Mouse (Mus musculus): Measurements from ENCODE around the gene Arfgap3. TPM values are rescaled to one million over a fixed set of nuclear protein-coding genes. Genes with fewer than 3 reads are reported as not detected.
A peak's percentile ranks its signal among the peaks of the same experiment; 100 is the strongest.

Gene Arfgap3
- polyA plus RNA-seq, 1 experiment: 45.3 TPM

GRCm38 (mm10) chr15:83360140-83360539, 10.1 kb upstream of the Arfgap3 start:
- Histone ChIP-seq H3K36me3 (ENCODE audit: control insufficient read depth, insufficient read depth) (no peaks in the 10 kb centered on the region), H3K27me3 (ENCODE audit: control insufficient read depth, insufficient read depth, insufficient read length) (no peaks in the 10 kb centered on the region), H3K4me3 (no peak overlapping the region), H3K79me2 (ENCODE audit: control insufficient read depth, insufficient read depth) (no peaks in the 10 kb centered on the region), H3ac (ENCODE audit: control insufficient read depth, insufficient read length) (no peak overlapping the region), H3K4me2 (ENCODE audit: low read depth) (no peak overlapping the region)
- TF ChIP-seq SRF (IDR thresholded peaks at IDR 0.05; ENCODE audit: control insufficient read depth, insufficient read length, low read depth) (no peak), CEBPB (IDR thresholded peaks at IDR 0.05; ENCODE audit: insufficient read depth, poor library complexity, severe bottlenecking) (no peak), TCF3 (IDR thresholded peaks at IDR 0.05; ENCODE audit: insufficient read length, low read depth) (no peak), MYOG (IDR thresholded peaks at IDR 0.05; ENCODE audit: control insufficient read depth in 1 of 3, insufficient read depth in 1 of 3, insufficient read length in 2 of 3, low read depth in 2 of 3) (no peak), REST (IDR thresholded peaks at IDR 0.05; ENCODE audit: insufficient read depth, insufficient read length) (no peak), TCF12 (IDR thresholded peaks at IDR 0.05; ENCODE audit: insufficient read depth, poor library complexity, severe bottlenecking) (no peak), E2F4 (IDR thresholded peaks at IDR 0.05; ENCODE audit: insufficient read depth) (no peak), MYOD1 (IDR thresholded peaks at IDR 0.05; ENCODE audit: control insufficient read depth in 1 of 3, insufficient read length in 2 of 3, low read depth in 2 of 3) (no peak), POLR2AphosphoS2 (IDR thresholded peaks at IDR 0.05; ENCODE audit: insufficient read length, low read depth) (no peak), POLR2A (IDR thresholded peaks at IDR 0.05; ENCODE audit: insufficient read length, low read depth) (no peak), MAX (IDR thresholded peaks at IDR 0.05; ENCODE audit: low read depth) (no peak), USF1 (IDR thresholded peaks at IDR 0.05; ENCODE audit: low read depth) (no peak)

- Histone ChIP-seq H3K36me3 (ENCODE audit: control insufficient read depth, insufficient read depth) (no peaks in the 10 kb centered on the region), H3K4me3 (no peak overlapping the region), H3K4me2 (ENCODE audit: low read depth) (no peak overlapping the region), H3K79me2 (ENCODE audit: control insufficient read depth, insufficient read depth) (no peaks in the 10 kb centered on the region), H3ac (ENCODE audit: control insufficient read depth, insufficient read length) (no peak overlapping the region), H3K27me3 (ENCODE audit: control insufficient read depth, insufficient read depth, insufficient read length) (no peaks in the 10 kb centered on the region)
- TF ChIP-seq MAX (IDR thresholded peaks at IDR 0.05; ENCODE audit: low read depth) (no peak), POLR2A (IDR thresholded peaks at IDR 0.05; ENCODE audit: insufficient read length, low read depth) (no peak), MYOD1 (IDR thresholded peaks at IDR 0.05; ENCODE audit: control insufficient read depth in 1 of 3, insufficient read length in 2 of 3, low read depth in 2 of 3) (no peak), POLR2AphosphoS2 (IDR thresholded peaks at IDR 0.05; ENCODE audit: insufficient read length, low read depth) (no peak), REST (IDR thresholded peaks at IDR 0.05; ENCODE audit: insufficient read depth, insufficient read length) (no peak), MYOG (IDR thresholded peaks at IDR 0.05; ENCODE audit: control insufficient read depth in 1 of 3, insufficient read depth in 1 of 3, insufficient read length in 2 of 3, low read depth in 2 of 3) (no peak), SRF (IDR thresholded peaks at IDR 0.05; ENCODE audit: control insufficient read depth, insufficient read length, low read depth) (no peak), USF1 (IDR thresholded peaks at IDR 0.05; ENCODE audit: low read depth) (no peak), E2F4 (IDR thresholded peaks at IDR 0.05; ENCODE audit: insufficient read depth) (no peak), TCF12 (IDR thresholded peaks at IDR 0.05; ENCODE audit: insufficient read depth, poor library complexity, severe bottlenecking) (no peak), CEBPB (IDR thresholded peaks at IDR 0.05; ENCODE audit: insufficient read depth, poor library complexity, severe bottlenecking) (no peak), TCF3 (IDR thresholded peaks at IDR 0.05; ENCODE audit: insufficient read length, low read depth) (no peak)
Observed at GRCm38 (mm10) chr15:83358476-83358875, 8.4 kb upstream of the Arfgap3 start.

- H3K27me3 ChIP-seq (ENCODE audit: control insufficient read depth, insufficient read depth, insufficient read length): no peaks in the 10 kb centered on the region
- no peak overlapping the region for H3ac ChIP-seq (ENCODE audit: control insufficient read depth, insufficient read length)
- H3K36me3 ChIP-seq (ENCODE audit: control insufficient read depth, insufficient read depth): no peaks in the 10 kb centered on the region
- H3K4me2 ChIP-seq (ENCODE audit: low read depth): no peak overlapping the region
- H3K4me3 ChIP-seq: no peak overlapping the region
- H3K79me2 ChIP-seq (ENCODE audit: control insufficient read depth, insufficient read depth): peaks cover 32% of the 10 kb centered on the region
- TF ChIP-seq REST (IDR thresholded peaks at IDR 0.05; ENCODE audit: insufficient read depth, insufficient read length) (no peak), USF1 (IDR thresholded peaks at IDR 0.05; ENCODE audit: low read depth) (no peak), CEBPB (IDR thresholded peaks at IDR 0.05; ENCODE audit: insufficient read depth, poor library complexity, severe bottlenecking) (no peak), TCF3 (IDR thresholded peaks at IDR 0.05; ENCODE audit: insufficient read length, low read depth) (no peak), MAX (IDR thresholded peaks at IDR 0.05; ENCODE audit: low read depth) (no peak), POLR2AphosphoS2 (IDR thresholded peaks at IDR 0.05; ENCODE audit: insufficient read length, low read depth) (no peak), MYOD1 (IDR thresholded peaks at IDR 0.05; ENCODE audit: control insufficient read depth in 1 of 3, insufficient read length in 2 of 3, low read depth in 2 of 3) (no peak), SRF (IDR thresholded peaks at IDR 0.05; ENCODE audit: control insufficient read depth, insufficient read length, low read depth) (no peak), POLR2A (IDR thresholded peaks at IDR 0.05; ENCODE audit: insufficient read length, low read depth) (no peak), MYOG (IDR thresholded peaks at IDR 0.05; ENCODE audit: control insufficient read depth in 1 of 3, insufficient read depth in 1 of 3, insufficient read length in 2 of 3, low read depth in 2 of 3) (no peak), E2F4 (IDR thresholded peaks at IDR 0.05; ENCODE audit: insufficient read depth) (no peak), TCF12 (IDR thresholded peaks at IDR 0.05; ENCODE audit: insufficient read depth, poor library complexity, severe bottlenecking) (no peak)
Observed at GRCm38 (mm10) chr15:83351546-83351945, 1.5 kb upstream of the Arfgap3 start.

GRCm38 (mm10) chr15:83350859-83351258, 812 bp upstream of the Arfgap3 start:
- Histone ChIP-seq H3K79me2 (ENCODE audit: control insufficient read depth, insufficient read depth) (peaks cover 36% of the 10 kb centered on the region), H3ac (ENCODE audit: control insufficient read depth, insufficient read length) (peak overlapping the region; percentile 19), H3K36me3 (ENCODE audit: control insufficient read depth, insufficient read depth) (no peaks in the 10 kb centered on the region), H3K4me2 (ENCODE audit: low read depth) (peak overlapping the region; percentile 99), H3K27me3 (ENCODE audit: control insufficient read depth, insufficient read depth, insufficient read length) (no peaks in the 10 kb centered on the region), H3K4me3 (peak overlapping the region; percentile 60)
- TF ChIP-seq MYOD1 (IDR thresholded peaks at IDR 0.05; ENCODE audit: control insufficient read depth in 1 of 3, insufficient read length in 2 of 3, low read depth in 2 of 3) (no peak), POLR2A (IDR thresholded peaks at IDR 0.05; ENCODE audit: insufficient read length, low read depth) (no peak), MYOG (IDR thresholded peaks at IDR 0.05; ENCODE audit: control insufficient read depth in 1 of 3, insufficient read depth in 1 of 3, insufficient read length in 2 of 3, low read depth in 2 of 3) (no peak), TCF12 (IDR thresholded peaks at IDR 0.05; ENCODE audit: insufficient read depth, poor library complexity, severe bottlenecking) (no peak), CEBPB (IDR thresholded peaks at IDR 0.05; ENCODE audit: insufficient read depth, poor library complexity, severe bottlenecking) (no peak), MAX (IDR thresholded peaks at IDR 0.05; ENCODE audit: low read depth) (no peak), POLR2AphosphoS2 (IDR thresholded peaks at IDR 0.05; ENCODE audit: insufficient read length, low read depth) (no peak), SRF (IDR thresholded peaks at IDR 0.05; ENCODE audit: control insufficient read depth, insufficient read length, low read depth) (no peak), USF1 (IDR thresholded peaks at IDR 0.05; ENCODE audit: low read depth) (no peak), TCF3 (IDR thresholded peaks at IDR 0.05; ENCODE audit: insufficient read length, low read depth) (no peak), E2F4 (IDR thresholded peaks at IDR 0.05; ENCODE audit: insufficient read depth) (no peak), REST (IDR thresholded peaks at IDR 0.05; ENCODE audit: insufficient read depth, insufficient read length) (no peak)
